Mouse (Mus musculus) T-helper 1 cell (primary cell): ENCODE data around the gene Tgfb1.

ENCODE experiments used
- in situ Hi-C: fragments of 300-600 bp; cut with MboI, MseI; formaldehyde crosslinking; loops from one replicate; pipeline ENCODE4 v1.15.1; 2025; ENCODE audit warnings: high pct_unique_total_duplicates

Tgfb1 gene

DNA sequence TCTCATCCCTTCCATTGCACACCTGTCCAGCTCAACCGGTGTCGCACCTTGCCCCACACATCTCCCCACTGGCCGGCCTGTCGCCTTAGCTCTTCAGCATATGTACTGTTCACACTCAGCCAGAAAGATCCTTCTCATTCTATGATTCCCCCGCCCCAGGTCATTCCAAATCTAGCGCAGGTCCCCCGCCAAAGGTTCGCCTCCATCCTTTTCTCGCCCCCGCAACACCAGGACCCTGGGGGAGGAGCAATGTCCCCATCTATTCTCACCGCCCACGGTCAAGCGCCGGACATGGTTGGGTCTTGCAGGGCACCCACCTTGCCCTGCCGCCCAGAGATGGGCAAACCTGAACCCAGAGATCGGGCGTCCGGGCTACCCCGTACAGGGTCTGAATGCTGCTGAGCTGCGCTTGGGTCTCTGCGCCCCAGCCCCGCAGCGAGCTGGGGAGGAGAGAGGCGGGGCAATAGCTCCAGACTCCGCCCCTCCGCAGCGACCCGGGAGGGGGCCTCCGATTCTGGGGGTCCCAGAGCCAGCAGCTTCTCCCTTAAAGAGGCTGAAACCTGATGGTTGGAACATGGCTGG, 12.0 kb upstream of the Tgfb1 start, which contains the start of gene Tmem91:
Tmem91 (minus strand) TSS at position 448 of the 582 bp plus-strand sequence.
- in situ Hi-C loops: no loop called here

DNA sequence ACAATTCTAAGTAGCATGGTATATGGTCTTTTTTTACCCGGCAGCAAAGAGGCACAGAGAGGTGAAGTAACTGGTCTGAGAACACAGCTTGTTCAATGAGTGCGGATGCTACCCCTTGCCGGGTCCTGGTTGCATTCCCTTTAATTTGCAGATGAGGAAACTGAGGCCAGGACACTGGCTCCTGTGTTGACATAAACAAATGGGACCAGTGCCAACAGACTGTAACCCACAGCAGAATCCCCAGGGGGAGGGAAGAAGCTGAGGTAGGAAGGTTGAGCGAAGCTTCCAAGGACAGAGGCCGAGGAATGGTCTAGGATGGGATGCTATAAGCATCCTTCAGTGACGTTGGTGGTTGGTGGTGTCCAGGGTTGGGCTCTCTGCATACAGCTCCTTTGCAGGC, 11.4 kb upstream of the Tgfb1 start:
- in situ Hi-C loops: no loop called here

DNA sequence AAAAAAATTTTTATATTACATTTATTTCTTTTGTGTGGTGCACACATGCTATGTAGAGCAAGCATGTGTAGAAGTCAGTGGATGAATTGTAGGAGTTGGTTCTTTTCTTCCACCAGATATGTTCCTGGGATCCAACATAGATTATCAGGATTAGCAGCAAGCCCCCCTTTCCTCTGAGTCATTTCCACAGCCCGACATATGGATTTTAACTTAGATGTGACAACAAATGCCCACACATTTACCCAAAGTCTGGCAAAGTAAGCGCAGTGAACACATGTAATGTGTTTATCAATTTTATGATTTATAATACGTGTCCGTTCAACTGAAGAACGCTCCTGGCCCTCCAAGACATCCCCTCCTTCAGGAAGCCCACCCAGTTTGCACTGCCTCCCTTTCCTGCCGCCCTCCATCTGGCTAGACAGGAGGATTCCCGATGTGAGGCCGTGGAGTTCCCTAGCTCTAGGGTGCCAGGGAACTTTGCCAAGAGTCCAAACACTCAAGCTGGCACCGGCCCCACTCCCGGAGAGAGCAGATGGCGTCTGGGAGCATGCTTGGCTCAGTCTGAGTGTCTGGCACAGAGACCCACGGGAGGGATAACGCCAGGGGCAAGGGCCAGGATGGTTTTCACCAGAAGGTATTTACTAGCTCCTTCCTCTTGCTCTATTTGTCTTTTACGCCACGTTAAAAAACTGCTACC, 10.6 kb upstream of the Tgfb1 start:
- in situ Hi-C loops: no loop called here

DNA sequence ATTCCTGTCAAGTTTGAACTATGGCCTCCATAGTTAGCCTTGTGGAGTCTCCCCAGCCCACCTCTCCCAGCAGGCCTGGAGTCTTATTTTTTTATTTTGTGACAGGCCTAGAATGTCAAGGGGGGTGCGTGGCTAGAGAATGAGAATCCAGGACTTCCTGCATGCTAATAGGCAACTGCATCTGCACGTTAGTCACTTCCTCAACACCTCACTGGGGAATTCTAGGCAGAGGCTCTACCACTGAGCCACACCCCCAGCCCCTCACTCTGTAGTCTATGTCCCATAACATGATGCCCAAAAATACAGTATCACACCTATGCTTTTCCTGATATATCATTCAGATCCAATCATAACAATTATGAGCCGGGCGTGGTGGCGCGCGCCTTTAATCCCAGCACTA, 9.8 kb upstream of the Tgfb1 start:
- in situ Hi-C loops: no loop called here

DNA sequence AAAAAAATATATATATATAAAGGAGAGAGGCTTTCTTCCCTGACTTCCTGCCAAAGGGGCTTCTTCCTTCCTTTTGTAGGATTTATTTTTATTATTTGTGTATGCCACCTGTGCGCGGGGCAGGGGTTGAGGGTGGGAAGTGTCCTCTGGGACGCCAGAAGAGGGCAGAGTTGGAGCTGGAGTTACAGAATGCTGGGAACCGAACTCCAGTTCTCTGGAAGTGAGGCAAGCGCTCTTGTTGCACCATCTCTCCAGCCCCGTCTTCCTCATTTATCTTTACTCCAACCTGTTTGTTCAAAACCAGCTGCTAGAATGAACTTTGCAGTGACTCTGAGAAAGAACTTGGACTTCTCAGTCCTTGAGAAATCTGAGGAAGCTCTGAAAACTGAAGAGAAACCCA, 6.8 kb upstream of the Tgfb1 start:
- in situ Hi-C loops: loop anchor here (10.0 kb wide), 1 partner anchor 1305 kb away; the partner anchor contains the start of gene Kcnn4

DNA sequence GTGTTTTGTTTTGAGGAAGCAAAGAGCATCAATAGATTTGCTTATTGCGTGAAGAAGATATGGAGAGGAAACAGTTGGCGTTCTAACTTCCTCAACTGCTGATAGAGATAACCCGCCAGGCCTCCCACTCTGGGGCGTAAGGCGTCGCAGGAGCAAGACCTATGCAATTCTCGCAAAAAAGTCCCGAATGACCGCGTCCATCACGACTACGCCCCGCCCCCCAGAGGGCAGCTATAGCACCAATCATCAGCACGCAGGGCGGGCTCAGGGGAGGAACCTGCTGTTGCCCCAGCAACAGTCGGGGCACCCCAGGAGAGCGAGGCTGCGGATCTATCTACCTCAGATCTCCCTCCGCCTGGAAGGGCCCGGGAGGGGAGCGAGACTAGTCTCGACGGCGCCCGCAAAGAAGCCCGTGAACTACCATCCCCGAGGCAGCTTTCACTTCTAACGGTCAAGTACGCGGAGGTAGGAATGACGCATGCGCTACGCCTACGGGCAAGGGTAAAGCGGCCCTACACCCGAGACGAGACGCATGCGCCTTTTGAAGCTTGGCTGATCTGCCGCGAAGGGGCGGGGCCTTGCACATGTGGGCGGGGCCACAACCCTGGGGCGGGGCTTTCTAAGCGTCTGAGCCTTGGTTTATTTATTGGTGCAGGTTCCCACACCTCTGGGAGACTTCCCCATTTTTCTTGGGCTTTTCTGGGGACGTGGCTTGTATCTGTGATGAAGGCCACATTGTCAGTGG, 6.1 kb upstream of the Tgfb1 start, which contains the start of gene B9d2:
B9d2 (plus strand) TSS at position 267 of the 745 bp plus-strand sequence.
- in situ Hi-C loops: loop anchor here (10.0 kb wide), 1 partner anchor 1306 kb away; the partner anchor contains the start of gene Kcnn4

DNA sequence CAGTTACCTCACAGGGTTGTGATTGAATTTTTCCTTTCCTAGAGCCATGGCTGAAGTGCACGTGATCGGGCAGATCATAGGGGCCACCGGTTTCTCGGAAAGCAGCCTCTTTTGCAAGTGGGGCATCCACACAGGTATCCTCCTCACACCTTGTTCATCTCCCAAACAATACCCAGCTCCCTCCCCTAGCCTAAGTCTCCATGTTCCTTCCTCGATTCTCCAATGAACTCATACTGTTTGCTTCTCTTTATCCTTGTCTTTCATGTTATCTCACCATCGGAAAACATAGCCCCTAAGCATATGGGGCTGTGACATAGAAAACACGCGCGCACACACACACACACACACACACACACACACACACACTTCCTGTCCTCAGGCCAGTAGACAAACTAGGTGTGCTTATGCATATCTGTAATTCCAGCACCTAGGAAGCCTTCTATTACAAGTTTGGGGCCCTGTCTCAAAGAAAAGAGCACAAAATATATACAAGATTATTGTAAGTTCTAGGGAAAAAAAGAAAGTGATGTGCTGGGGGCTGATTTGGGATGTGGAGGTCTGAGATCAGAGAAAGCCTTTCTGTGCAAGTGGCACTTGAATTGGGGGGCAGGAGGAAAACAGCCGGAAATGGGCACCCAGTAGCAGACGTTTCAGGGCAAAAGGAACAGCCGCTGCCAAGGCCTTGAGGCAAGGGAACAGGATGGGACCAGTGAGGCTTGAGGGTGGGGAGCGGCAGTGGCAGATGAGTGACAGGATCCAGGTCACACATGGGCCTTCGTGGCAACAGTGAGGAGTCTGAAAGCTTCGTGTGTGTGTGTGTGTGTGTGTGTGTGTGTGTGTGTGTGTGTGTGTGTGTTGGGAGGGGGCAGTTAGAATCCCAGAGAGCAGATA, 5.2 kb upstream of the Tgfb1 start:
- in situ Hi-C loops: loop anchor here (10.0 kb wide), 1 partner anchor 1307 kb away; the partner anchor contains the start of gene Kcnn4

DNA sequence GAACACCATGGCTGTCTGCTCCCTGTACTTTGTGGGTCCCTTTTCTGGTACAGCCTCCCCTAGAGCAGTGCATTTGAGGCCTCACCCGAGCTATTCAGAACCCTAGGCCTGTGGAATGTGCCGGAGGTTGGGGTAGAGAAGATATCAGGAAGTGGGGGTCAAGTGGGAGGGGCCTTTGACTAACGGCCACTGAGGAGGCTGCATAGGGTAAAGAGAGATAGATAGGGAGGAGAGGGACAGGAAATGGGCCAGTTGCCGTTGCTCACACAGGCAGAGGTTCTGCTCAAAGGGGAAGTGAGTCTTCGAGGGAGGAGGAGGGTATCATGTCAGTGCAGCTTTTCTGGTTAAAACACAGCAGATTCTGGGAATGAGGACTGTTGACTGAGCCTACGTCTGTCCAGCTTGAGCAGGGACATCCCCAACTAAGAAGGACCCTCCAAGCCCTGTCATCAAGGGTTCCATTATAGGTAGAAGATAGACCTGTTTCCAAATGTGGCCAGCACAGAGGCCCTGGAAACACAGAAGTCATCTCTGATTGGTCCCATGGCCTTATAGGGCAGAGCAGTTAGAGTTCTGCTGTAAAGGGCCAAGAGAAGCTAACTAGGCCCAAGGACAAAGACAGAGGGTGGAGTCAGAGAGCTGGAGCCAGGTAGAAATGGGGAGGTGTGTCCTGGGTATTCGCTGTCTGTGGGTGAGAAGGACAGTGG, 3.2 kb upstream of the Tgfb1 start:
- in situ Hi-C loops: loop anchor here (10.0 kb wide), 1 partner anchor 1309 kb away; the partner anchor contains the start of gene Kcnn4

DNA sequence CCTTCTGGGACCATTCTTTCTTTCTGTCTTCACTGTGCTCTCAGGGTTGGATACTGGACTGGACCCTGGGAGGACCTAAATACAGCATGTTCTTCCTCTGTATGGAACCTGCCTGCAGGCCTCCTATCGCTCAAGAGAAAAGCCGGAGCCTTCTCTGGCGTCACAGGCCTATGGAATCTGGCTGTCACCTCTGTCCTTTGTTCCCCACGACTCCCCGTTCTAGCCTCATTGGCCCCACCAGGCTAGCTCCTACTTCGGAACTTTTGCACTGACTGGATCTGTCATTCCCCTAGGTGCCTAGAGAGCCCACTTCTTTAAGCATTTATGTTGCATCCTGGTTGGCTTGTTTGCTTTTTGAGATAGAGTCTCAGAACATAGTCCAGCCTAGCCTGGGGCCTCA, 2.1 kb upstream of the Tgfb1 start:
- in situ Hi-C loops: loop anchor here (10.0 kb wide), 1 partner anchor 1310 kb away; the partner anchor contains the start of gene Kcnn4

DNA sequence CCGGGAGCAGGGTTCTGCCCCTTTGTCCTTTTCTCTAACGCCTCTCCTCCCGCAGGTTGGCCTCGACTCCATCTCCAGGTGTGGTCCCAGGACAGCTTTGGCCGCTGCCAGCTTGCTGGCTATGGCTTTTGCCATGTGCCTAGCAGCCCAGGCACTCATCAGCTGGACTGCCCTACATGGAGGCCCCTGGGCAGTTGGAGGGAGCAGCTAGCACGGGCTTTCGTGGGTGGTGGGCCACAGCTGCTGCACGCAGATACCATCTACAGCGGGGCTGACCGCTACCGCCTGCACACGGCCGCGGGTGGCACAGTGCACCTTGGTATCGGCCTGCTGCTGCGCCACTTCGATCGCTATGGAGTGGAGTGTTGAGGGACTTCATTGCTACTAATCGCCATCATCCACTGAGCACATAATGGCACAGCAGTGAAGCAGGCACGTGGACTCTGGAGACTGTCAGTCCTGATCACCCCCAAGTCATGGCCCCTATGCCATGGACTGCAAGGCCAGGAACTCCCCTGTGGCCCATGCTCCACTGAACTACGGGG, 804 bp upstream of the Tgfb1 start:
- in situ Hi-C loops: loop anchor here (10.0 kb wide), 1 partner anchor 1311 kb away; the partner anchor contains the start of gene Kcnn4

DNA sequence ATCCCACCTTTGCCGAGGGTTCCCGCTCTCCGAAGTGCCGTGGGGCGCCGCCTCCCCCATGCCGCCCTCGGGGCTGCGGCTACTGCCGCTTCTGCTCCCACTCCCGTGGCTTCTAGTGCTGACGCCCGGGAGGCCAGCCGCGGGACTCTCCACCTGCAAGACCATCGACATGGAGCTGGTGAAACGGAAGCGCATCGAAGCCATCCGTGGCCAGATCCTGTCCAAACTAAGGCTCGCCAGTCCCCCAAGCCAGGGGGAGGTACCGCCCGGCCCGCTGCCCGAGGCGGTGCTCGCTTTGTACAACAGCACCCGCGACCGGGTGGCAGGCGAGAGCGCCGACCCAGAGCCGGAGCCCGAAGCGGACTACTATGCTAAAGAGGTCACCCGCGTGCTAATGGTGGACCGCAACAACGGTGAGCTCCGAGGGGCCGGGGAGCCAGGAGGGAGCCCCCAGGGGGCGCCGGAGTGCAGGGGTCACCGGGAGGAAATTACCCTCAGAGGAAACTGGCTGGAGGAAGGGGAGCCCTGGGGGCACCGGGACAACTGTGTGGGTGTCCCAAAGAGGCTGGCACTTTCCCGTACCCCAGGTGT, 1.1 kb downstream of the Tgfb1 start:
- in situ Hi-C loops: loop anchor here (10.0 kb wide), 1 partner anchor 1313 kb away; the partner anchor contains the start of gene Kcnn4

DNA sequence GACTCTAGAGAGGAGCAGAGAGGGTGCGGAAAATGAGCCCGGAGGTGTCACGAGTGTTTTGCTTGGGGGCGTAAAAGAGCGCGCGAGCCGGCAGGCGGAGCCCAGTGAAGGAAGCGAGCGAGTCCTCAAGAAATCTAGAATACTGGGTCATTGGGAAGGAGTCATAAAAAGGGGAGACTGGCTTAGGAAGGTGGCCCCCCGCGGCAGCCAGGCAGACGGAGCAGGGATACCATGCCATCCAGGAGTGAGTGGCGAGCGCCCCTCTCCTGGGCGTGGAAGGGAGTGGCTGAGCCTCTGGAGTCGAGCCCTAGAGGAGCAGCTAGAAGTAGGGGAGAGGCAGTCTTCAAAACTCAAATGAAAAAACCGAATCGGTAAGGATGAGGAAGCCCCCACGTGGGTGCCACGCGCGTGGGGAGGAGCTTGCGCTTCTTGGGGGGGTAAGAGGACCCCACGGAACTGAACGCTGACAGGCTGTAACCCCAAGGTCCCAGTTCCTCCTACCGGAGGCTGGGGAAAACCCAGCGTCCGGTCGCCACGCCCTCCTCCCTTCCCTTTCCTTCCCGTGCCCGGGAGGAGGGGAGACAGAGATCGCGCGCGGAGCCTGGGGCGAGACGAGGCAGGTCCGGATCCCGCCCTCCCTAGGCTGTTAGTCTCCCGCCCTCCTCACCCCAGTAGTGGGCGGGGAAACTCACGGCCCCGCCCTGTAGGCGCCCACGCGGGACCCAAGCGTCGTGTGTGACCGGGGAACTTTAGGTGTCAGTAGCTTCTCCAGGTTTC, 2.2 kb downstream of the Tgfb1 start:
- in situ Hi-C loops: loop anchor here (10.0 kb wide), 1 partner anchor 1314 kb away; the partner anchor contains the start of gene Kcnn4

DNA sequence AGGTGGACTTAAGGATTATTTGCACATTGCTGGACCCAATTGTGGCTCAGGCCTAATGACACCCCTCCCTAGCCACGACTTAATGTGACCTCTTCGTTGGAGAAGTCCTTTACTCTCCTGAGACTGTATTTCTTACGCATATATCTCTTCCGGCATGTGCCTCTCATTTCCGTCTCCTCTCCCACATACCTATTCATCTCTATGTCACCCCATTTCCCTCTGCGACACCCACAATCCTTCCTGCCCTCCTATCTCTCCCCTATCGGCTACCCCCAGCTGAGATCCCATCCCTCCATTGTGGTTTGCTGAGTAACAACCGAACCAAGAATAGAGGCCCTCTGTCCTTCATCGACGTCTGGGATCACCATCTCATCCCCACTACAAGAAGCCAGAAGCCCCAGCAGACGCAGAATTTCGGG, 2.8 kb downstream of the Tgfb1 start:
- in situ Hi-C loops: loop anchor here (10.0 kb wide), 2 partner anchors 1315 to 1405 kb away; partner anchors contain the start of gene Kcnn4

DNA sequence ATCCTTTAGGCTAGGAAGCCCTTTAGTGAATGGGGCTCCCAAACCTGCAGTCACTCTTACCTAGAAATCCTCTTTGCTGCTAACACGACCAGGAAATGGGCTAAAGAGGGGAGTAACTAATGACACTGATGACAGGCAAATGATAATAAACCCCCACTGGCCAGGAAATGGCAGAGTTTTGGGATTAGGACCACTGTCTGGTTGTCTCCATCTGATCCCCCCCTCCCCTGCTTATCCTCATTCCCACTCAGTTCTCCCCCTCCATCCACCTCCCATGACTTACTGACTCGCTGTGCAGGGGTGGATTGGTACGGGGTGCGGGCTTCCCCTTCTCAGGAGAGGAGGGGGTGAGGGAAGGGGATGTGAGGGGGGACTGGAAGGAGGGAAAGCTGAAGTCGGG, 3.2 kb downstream of the Tgfb1 start:
- in situ Hi-C loops: loop anchor here (10.0 kb wide), 1 partner anchor 1405 kb away; no protein-coding TSS in a partner anchor

DNA sequence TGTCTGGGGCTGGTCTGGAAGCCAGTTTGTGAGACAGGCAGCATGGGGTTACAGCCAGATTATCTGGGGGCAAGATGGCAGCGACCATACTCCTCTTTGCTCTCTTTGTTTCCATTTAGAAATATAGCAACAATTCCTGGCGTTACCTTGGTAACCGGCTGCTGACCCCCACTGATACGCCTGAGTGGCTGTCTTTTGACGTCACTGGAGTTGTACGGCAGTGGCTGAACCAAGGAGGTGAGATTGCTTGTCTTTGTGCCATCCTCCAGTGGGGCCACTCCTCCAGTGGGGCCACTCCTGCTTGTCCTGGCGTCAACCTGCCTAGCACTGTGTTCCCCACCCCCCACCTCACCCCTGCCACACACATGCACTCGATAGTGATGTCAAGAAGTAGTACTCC, 7.3 kb downstream of the Tgfb1 start:
- in situ Hi-C loops: loop anchor here (10.0 kb wide), 1 partner anchor 1401 kb away; no protein-coding TSS in a partner anchor

DNA sequence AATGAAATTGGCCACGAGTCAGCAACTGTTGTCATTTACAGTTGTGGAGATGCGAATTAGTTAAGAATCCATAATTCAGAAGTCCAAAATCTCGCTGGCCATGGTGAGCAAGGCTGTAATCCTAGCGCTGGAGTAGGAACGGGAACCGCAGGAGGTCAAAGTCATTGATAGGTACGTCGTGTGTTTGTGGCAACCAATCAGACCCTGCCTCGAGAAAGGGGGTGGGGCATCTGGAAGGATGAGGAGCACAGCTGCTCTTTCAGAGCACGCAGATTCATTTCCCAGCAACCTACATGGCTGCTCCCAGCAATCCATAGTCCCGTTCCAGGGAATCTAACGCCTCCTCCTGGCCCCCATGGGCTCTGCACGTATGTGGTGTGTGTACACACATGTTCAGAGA, 13.0 kb downstream of the Tgfb1 start:
- in situ Hi-C loops: loop anchor here (5.0 to 10.0 kb wide), 2 partner anchors 42 to 1395 kb away; no protein-coding TSS in a partner anchor

DNA sequence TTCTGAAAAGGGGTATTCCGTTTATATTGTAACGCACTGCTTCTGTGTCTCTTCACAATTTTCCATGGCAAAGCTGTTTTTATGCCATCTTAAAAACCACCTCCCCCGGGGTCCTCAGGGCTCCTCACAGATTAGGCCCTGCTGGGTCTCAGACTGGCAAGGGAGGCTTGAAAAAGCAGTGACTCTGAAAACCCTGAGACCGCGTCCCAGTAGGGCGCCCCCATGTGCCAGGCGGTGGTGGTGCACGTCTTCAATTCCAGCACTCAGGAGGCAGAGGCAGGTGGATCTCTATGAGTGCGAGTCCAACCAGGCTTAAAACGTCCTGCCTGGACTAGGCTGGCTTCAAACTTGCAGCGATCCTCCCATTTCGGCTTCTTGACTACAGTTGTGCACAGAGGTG, 13.9 kb downstream of the Tgfb1 start:
- in situ Hi-C loops: no loop called here

DNA sequence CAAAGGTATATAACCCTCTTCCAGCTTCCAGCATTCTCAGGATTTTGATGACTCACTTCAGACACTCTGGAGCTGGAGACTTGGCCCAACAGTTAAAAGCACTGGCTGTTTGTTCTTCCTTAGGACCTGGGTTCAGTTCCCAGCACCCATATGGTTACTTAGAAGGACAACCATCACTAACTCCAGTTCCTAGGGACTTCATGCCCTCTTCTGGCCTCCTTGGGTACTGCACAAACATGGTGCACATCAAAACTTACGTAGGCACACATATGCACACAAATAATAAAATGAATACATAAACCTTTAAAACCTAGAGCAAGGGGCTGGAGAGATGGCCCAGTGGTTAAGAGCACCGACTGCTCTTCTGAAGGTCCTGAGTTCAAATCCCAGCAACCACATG, 15.5 kb downstream of the Tgfb1 start:
- in situ Hi-C loops: no loop called here
